Mouse (Mus musculus) bone marrow macrophage, adult 2 months (primary cell): ENCODE results near the gene AC124108.1.

Experiments
- CTCF ChIP-seq: IDR thresholded peaks from 2 replicates; pipeline ENCODE4 v1.5.1; 2012; ENCODE audit warnings: low read depth, mild to moderate bottlenecking, low read length, moderate library complexity
- POLR2A ChIP-seq: IDR thresholded peaks from 2 replicates; pipeline ENCODE4 v1.6.1; 2012; ENCODE audit warnings: mild to moderate bottlenecking, low read depth, low read length, borderline replicate concordance

GRCm38 (mm10) chr1:132229667-132230066 is 38.4 kb downstream of the AC124108.1 start, which contains the start of gene Gm10188:
- TF ChIP-seq POLR2A (no peak), CTCF (no peak)
